Mouse (Mus musculus) retina, adult 2 months (tissue): ENCODE measurements around the gene Spata18.

Source experiments
- DNase-seq: peaks from one replicate; pipeline ENCODE4 v3.0.0-alpha.2; 2012; ENCODE audit warnings: low read depth, low spot score

Spata18 gene

DNA sequence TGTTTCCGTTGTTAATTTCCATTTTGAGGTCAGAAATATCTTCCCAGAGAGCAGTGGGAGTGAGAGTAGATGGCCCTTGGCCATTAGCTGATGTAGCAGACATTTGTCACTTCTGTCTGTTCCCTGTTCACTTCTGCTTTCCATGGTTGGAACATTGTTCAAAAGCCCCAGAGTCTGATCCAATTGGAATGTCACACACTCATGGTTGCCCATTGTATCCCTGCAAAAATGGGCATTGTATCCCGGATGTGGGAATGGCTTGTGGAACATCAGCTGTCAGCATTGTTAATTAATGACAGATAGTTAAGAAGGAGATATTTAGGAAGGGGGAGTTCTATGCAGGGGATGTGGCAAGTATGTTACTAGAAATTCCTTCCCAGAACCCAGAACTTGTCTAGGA, 65.8 kb downstream of the Spata18 start:
- no peak for DNase-seq

DNA sequence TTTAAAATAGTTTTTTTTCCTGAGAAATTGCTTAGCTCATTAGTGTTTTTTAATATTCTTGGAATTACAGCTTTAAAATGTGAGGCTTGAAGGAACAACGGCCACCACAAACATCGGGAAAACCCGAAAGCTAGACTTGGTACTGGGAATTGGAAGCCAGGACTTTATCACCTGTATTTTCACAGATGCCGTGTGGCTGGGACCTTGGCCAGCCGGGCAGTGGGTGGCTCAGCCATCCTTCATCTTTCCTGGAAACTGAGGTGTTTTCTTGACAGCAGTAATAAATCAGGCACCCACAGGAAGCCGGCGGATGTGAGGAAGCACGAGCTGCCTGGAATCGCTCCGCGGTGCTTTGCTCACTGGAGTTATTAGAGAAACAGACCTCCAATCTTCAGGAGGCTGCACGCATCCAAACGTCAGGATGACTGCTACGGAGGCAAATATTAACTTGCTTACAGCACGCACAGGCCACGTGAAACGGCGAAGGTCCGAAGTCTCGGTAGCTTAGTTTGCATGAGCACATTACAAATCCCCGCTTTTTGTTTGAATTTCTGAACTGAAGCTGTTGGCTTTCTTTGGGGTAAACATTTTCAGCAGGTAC, 70.6 kb downstream of the Spata18 start:
- no peak for DNase-seq

DNA sequence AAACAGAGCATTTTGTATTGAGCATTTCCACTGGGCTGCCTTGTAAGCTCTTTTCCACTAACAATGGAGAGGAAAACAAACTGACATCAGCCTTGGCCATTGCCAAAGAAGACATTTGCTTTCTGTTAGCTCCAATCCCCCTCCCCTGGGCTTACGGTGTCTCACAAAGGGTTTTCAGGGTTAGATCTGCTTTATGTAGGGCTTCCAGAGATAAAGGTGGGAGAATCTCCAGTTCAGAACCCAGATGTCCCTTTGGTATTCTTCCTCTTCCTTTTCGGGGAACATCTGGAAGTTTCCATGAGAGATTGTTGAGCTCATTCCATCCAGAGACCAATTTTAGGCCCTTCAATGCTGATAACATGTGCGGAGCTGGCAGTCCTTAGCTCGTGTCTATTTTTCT, 74.8 kb downstream of the Spata18 start:
- no peak for DNase-seq

DNA sequence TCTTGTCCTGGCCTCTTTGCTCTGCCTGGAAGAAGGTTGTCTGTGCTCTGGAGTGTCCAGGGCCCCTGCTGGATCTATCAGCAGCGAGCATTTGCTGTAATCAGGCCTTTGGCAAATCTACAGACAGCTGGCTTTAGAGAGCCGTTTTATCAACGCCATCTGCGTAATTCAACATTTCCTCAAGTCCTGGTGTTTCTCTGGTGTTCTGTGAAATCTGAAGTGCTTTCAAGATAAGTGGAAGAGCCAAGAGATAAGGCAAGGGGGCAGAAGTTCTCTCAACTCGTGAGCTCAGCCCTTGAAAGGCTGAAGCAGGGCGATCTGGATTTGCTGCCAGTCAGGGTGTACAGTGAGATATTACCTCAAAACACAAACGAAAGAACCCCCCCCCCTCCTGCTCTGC, 77.5 kb downstream of the Spata18 start:
- DNase-seq: no peak
